Mouse (Mus musculus) T-helper 17 cell (primary cell): Measurements from ENCODE around the gene Il10ra.

Experiments used
- in situ Hi-C, 2 experiments: fragments of 300-600 bp; cut with MboI, MseI; formaldehyde crosslinking; loops; 1 replicate in 1 of 2; 2 replicates in 1 of 2; pipeline ENCODE4 v1.15.1; 2025; ENCODE audit warnings: high pct_unique_total_duplicates in 2 of 2

Il10ra gene

DNA sequence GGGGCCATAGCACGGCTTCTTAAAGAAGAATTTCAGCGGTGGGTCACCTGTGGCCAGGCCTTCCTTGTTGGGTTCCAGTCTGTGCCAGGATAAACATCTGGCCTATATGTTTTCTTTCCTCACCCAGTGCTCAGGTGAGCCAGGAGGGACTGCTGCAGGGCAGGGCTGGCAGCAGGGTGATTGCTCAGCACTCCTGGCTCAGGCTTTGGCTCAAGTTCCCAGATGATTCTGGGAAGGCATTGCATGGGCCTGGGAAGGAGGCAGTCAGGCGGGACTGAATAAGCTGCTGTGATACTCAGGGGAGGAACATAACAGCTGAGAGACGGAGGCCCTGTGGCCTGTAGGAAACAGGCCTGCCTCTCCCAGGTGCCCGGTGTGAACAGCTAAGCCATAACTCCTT is 63.8 kb downstream of the Il10ra start:
- in situ Hi-C loops, result no loop called here
